Comparison of ENCODE assay signal across 23 mouse cellular contexts in the genomic region with DNA sequence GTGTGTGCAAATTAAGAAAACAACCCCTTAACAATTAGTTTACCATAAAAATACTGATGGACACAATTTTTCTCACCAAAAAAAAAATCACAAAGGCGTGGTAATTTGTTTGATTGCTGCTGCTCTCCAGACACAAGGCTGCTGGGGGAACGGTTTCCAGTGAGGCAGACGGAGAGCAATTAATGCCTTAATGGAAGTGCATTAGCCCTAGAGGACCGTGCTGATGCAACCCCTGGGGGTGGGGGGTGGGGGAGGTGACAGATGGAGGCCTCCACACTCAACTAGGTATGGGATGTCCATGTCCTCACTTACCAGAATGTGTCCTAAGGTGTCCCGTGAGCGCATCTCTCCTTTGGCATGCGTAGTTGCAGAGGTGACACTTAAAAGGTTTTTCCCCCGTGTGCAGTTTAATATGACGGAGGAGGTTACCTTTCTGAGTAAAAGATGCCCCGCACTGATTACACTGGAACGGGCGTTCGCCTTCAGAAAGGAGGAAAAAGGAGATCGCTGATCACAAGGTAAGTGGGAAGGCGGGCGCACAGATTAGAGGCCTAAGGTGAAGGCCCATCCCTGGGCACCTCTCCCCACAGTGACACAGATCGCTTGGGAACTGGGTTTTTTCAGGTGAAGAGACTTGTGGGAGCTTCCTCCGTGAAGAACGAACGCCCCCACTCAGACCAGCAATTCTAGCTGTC. TPM values are rescaled to one million over a fixed set of nuclear protein-coding genes. Genes with fewer than 3 reads are reported as not detected.
DNase-seq lines count a peak whose midpoint lies in the region; ATAC-seq lines count a peak whose summit lies in the region.
"Had no signal": no experiment of that assay in that cellular context is flagged by ENCODE, and none has a peak within 500 bp of the region (broad histone marks: within the 10 kb centered on the region; RNA-seq: fewer than 3 reads in every experiment).

No protein-coding gene starts in this region.

- H3K4me1 ChIP-seq in hindbrain, embryonic 12.5 days, result peaks cover 9% of the 10 kb centered on the region
- peaks cover 19% of the 10 kb centered on the region for H3K4me1 ChIP-seq in hindbrain, embryonic 10.5 days (replicated peaks)
- H3K4me1 ChIP-seq in limb, embryonic 10.5 days, result peaks cover 21% of the 10 kb centered on the region
- H3K4me1 ChIP-seq: liver, embryonic 15.5 days had no signal

- H3K27ac ChIP-seq in hindbrain, embryonic 12.5 days, result peak overlapping the region; percentile 52
- H3K27ac ChIP-seq in hindbrain, embryonic 10.5 days, result no peak overlapping the region
- peak overlapping the region; percentile 21; the same call in 1 of the 2 replicates for H3K27ac ChIP-seq in limb, embryonic 10.5 days
- H3K27ac ChIP-seq: forebrain, embryonic 13.5 days; layer of hippocampus, adult 2 months; limb, embryonic 15.5 days; liver, embryonic 15.5 days; midbrain, embryonic 12.5 days; stomach, postnatal 0 days had no signal

- no peak overlapping the region for H3K4me2 ChIP-seq in hindbrain, embryonic 12.5 days (replicated peaks)
- H3K4me2 ChIP-seq: forebrain, embryonic 13.5 days; limb, embryonic 15.5 days; liver, embryonic 15.5 days; midbrain, embryonic 12.5 days had no signal

- WGBS in hindbrain, embryonic 12.5 days, result 68% methylated on average over 20 of the region's 20 CpGs
- WGBS in hindbrain, embryonic 10.5 days, result 76% methylated on average over 20 of the region's 20 CpGs
- WGBS in limb, embryonic 10.5 days, result 73% methylated on average over 20 of the region's 20 CpGs

- no peaks in the 10 kb centered on the region for H3K9me3 ChIP-seq in hindbrain, embryonic 12.5 days (replicated peaks)
- no peaks in the 10 kb centered on the region for H3K9me3 ChIP-seq in hindbrain, embryonic 10.5 days
- no peaks in the 10 kb centered on the region for H3K9me3 ChIP-seq in limb, embryonic 10.5 days (replicated peaks)
- H3K9me3 ChIP-seq: forebrain, embryonic 13.5 days; limb, embryonic 15.5 days; liver, embryonic 15.5 days; midbrain, embryonic 12.5 days had no signal

- H3K9ac ChIP-seq in hindbrain, embryonic 12.5 days, result no peak overlapping the region
- H3K9ac ChIP-seq: forebrain, embryonic 13.5 days; limb, embryonic 15.5 days; liver, embryonic 15.5 days; midbrain, embryonic 12.5 days had no signal

- no peak overlapping the region for H3K4me3 ChIP-seq in hindbrain, embryonic 12.5 days
- H3K4me3 ChIP-seq in hindbrain, embryonic 10.5 days, result no peak overlapping the region
- no peak overlapping the region for H3K4me3 ChIP-seq in limb, embryonic 10.5 days
- H3K4me3 ChIP-seq: forebrain, embryonic 13.5 days; layer of hippocampus, adult 2 months; limb, embryonic 15.5 days; liver, embryonic 15.5 days; midbrain, embryonic 12.5 days had no signal

- H3K36me3 ChIP-seq in hindbrain, embryonic 12.5 days, result no peaks in the 10 kb centered on the region
- no peaks in the 10 kb centered on the region for H3K36me3 ChIP-seq in hindbrain, embryonic 10.5 days
- no peaks in the 10 kb centered on the region for H3K36me3 ChIP-seq in limb, embryonic 10.5 days
- H3K36me3 ChIP-seq: limb, embryonic 15.5 days; liver, embryonic 15.5 days; midbrain, embryonic 12.5 days had no signal

- ATAC-seq in hindbrain, embryonic 12.5 days (ENCODE audit: low FRiP score), result no peak
- ATAC-seq: forebrain, embryonic 13.5 days had no signal

- intact Hi-C loops in heart, postnatal 25 days (cut with DNase I), result no loop called here

- DNase-seq in embryo, embryonic 10.5 days (ENCODE audit: low spot score), result peak; percentile 18
- no peak for DNase-seq in embryo, embryonic 9.5 days (ENCODE audit: extremely low spot score)
- no peak for DNase-seq in hindbrain, embryonic 10.5 days (ENCODE audit: low spot score)
- no peak for DNase-seq in limb, embryonic 10.5 days (ENCODE audit: low spot score)
- no peak for DNase-seq in adrenal gland, postnatal 4 days (ENCODE audit: low spot score in 2 of 2)
- DNase-seq in heart, postnatal 25 days (ENCODE audit: low spot score), result no peak
- no peak for DNase-seq in kidney, postnatal 10 days
- DNase-seq: adrenal gland, postnatal 36 days; cerebellum, adult 9-10 months; gastrocnemius, postnatal 36 days; kidney, adult 2 months; kidney, postnatal 14 days; layer of hippocampus, postnatal 36 days had no signal

- H3K27me3 ChIP-seq in hindbrain, embryonic 12.5 days, result no peaks in the 10 kb centered on the region
- peaks cover 5% of the 10 kb centered on the region; the same call in 1 of the 2 replicates for H3K27me3 ChIP-seq in hindbrain, embryonic 10.5 days (ENCODE audit: insufficient read depth, poor library complexity, severe bottlenecking)
- no peaks in the 10 kb centered on the region for H3K27me3 ChIP-seq in limb, embryonic 10.5 days (ENCODE audit: low read depth, poor library complexity, severe bottlenecking)
- H3K27me3 ChIP-seq: CH12.LX; limb, embryonic 15.5 days; liver, embryonic 15.5 days had no signal

RNA-seq across cellular contexts. Expression of a gene that starts 42.5 kb away (rescaled TPM):
- polyA plus RNA-seq in hindbrain, embryonic 12.5 days (2016; fragmentation: Nextera tagmentation; extraction: Ambion mirVana), result 2.0 and 4.4 TPM in 2 replicates
- 3.6 and 8.6 TPM in 2 replicates for polyA plus RNA-seq in hindbrain, embryonic 10.5 days (2016; fragmentation: Nextera tagmentation; extraction: Ambion mirVana)
- polyA plus RNA-seq in limb, embryonic 10.5 days (2016; fragmentation: Nextera tagmentation; extraction: Ambion mirVana), result 6.4 and 9.5 TPM in 2 replicates
- 10 to 100 TPM in 1 of 2 experiments, 1 to 10 TPM in 1; 5.9 to 10.3 TPM for total RNA-seq in adrenal gland, postnatal 4 days (2021)
- total RNA-seq in heart, postnatal 25 days (2021), result not detected
- total RNA-seq: adrenal gland, postnatal 36 days; common myeloid progenitor, adult 5-6 weeks; gastrocnemius, postnatal 36 days; MEL had no signal

RNA-seq across cellular contexts. Expression of a gene that starts 49.9 kb away (rescaled TPM):
- polyA plus RNA-seq in hindbrain, embryonic 12.5 days (2016; fragmentation: Nextera tagmentation; extraction: Ambion mirVana), result 158 and 159 TPM in 2 replicates
- 120 and 161 TPM in 2 replicates for polyA plus RNA-seq in hindbrain, embryonic 10.5 days (2016; fragmentation: Nextera tagmentation; extraction: Ambion mirVana)
- polyA plus RNA-seq in limb, embryonic 10.5 days (2016; fragmentation: Nextera tagmentation; extraction: Ambion mirVana), result 76.8 and 81.3 TPM in 2 replicates
- total RNA-seq in adrenal gland, postnatal 4 days (2021), result 10 to 100 TPM; 53.5 to 55.3 TPM
- total RNA-seq in heart, postnatal 25 days (2021), result 10 to 100 TPM; 49.0 to 54.6 TPM

RNA-seq across cellular contexts. Expression of a gene that starts 57.1 kb away (rescaled TPM):
- polyA plus RNA-seq in hindbrain, embryonic 12.5 days (2016; fragmentation: Nextera tagmentation; extraction: Ambion mirVana), result 0.09 TPM in 1 of 2 replicates, not detected in the other
- 0.07 and 0.11 TPM in 2 replicates for polyA plus RNA-seq in hindbrain, embryonic 10.5 days (2016; fragmentation: Nextera tagmentation; extraction: Ambion mirVana)
- not detected in 2 replicates for polyA plus RNA-seq in limb, embryonic 10.5 days (2016; fragmentation: Nextera tagmentation; extraction: Ambion mirVana)
- 1 to 10 TPM in 1 of 2 experiments, under 1 TPM in 1; 0.36 to 1.4 TPM for total RNA-seq in adrenal gland, postnatal 4 days (2021)
- total RNA-seq in heart, postnatal 25 days (2021), result under 1 TPM; 0.44 to 0.61 TPM
- total RNA-seq: common myeloid progenitor, adult 5-6 weeks; layer of hippocampus, postnatal 36 days had no signal
- polyA plus RNA-seq: forebrain, embryonic 13.5 days had no signal
